Comparison of ENCODE assay signal across 8 mouse cellular contexts in the genomic region with DNA sequence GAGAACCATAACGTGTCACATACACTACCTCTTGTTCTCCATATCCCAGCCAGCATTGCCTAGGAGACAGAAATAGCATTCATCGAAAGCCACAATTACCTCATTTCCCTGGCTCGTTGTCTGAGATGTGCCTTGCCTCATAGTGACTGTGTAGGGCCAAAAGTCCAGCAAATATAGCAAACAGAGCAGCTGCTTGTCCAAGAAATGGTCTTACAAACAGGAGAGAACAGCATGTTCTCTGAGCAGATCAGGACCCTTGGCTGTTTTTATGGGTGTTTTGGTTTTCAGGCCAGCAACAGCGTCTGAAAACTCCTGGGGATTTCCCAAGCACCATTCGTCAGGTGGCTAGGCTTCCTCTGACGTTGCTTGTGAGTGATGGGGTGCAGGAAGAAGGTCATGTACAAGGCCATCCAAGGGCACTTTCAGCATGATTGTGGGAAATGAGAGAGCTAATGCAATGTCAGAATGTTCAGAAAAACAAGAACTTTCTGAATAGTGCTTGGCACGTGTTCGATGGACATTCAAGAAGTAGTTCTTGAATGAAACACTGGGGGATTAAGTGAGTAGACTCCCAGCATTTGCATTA.
A peak's percentile ranks its signal among the peaks of the same experiment; 100 is the strongest.
DNase-seq lines count a peak whose midpoint lies in the region; ATAC-seq lines count a peak whose summit lies in the region.
"Had no signal": no experiment of that assay in that cellular context is flagged by ENCODE, and none has a peak within 500 bp of the region (broad histone marks: within the 10 kb centered on the region; RNA-seq: fewer than 3 reads in every experiment).

No protein-coding gene starts in this region.

- no peak overlapping the region for H3K9ac ChIP-seq in lung, embryonic 15.5 days

- no peak overlapping the region for H3K4me2 ChIP-seq in lung, embryonic 15.5 days

- no peaks in the 10 kb centered on the region for H3K4me1 ChIP-seq in lung, embryonic 15.5 days
- H3K4me1 ChIP-seq: megakaryocyte, embryonic 14.5 days had no signal

- no peak overlapping the region for H3K27ac ChIP-seq in lung, embryonic 15.5 days

- ATAC-seq in lung, embryonic 15.5 days (ENCODE audit: borderline replicate concordance, extremely low read depth, low FRiP score, low TSS enrichment), result peak; percentile 75

- WGBS in lung, embryonic 15.5 days, result 43% methylated on average over 8 of the region's 8 CpGs

- H3K4me3 ChIP-seq in lung, embryonic 15.5 days, result no peak overlapping the region
- H3K4me3 ChIP-seq: megakaryocyte, embryonic 14.5 days had no signal

- no peaks in the 10 kb centered on the region for H3K27me3 ChIP-seq in lung, embryonic 15.5 days
- H3K27me3 ChIP-seq: megakaryocyte, embryonic 14.5 days had no signal

- H3K36me3 ChIP-seq in lung, embryonic 15.5 days, result no peaks in the 10 kb centered on the region

- H3K9me3 ChIP-seq in lung, embryonic 15.5 days, result no peaks in the 10 kb centered on the region
- H3K9me3 ChIP-seq: megakaryocyte, embryonic 14.5 days had no signal

- DNase-seq in 3134 (ENCODE audit: extremely low read depth, insufficient read length, low spot score) (peak; percentile 35), 3T3-L1 (ENCODE audit: low read depth, low spot score) (peak; percentile 43)
- DNase-seq in heart, adult 8-10 months (ENCODE audit: low spot score), result peak; percentile 69
- DNase-seq in frontal cortex, adult 2 months (ENCODE audit: extremely low spot score in 1 of 2, low spot score in 1 of 2), result no peak
- DNase-seq in layer of hippocampus, postnatal 25 days (ENCODE audit: extremely low spot score in 1 of 2, low spot score in 1 of 2), result no peak
- DNase-seq in natural killer cell, adult 2 months (ENCODE audit: low spot score in 2 of 2), result no peak

Comparison
In these comparisons a context has a peak if more than half of its experiments do, and no peak if none do; other contexts are left out.
1. DNase-seq: peak in 3134 (single experiment), 3T3-L1 (single experiment) and heart, adult 8-10 months (single experiment); none in frontal cortex, adult 2 months (0 of 2), layer of hippocampus, postnatal 25 days (0 of 2) and natural killer cell, adult 2 months (0 of 2).